Mouse (Mus musculus) monocyte, adult 2 months (primary cell): ENCODE measurements around the gene Slc12a5.
A peak's percentile ranks its signal among the peaks of the same experiment; 100 is the strongest.

Experiments
- DNase-seq, 2 experiments: peaks; one replicate each; pipeline ENCODE4 v3.0.0; 2022; ENCODE audit warnings: low spot score in 2 of 2, low read depth in 1 of 2

Slc12a5 gene

GRCm38 (mm10) chr2:165020490-165020889 lies 59.9 kb downstream of the Slc12a5 start:
- DNase-seq, result no peak

GRCm38 (mm10) chr2:165027163-165027562 lies 66.6 kb downstream of the Slc12a5 start:
- DNase-seq, result no peak

- no peak for DNase-seq
These were observed 71.9 kb downstream of the Slc12a5 start for GRCm38 (mm10) chr2:165032533-165032932.

GRCm38 (mm10) chr2:165033306-165033705 lies 72.7 kb downstream of the Slc12a5 start:
- DNase-seq, result no peak

- peak; percentile 79 to 91 for DNase-seq
These were observed 73.8 kb downstream of the Slc12a5 start, which contains the start of gene Ncoa5 for GRCm38 (mm10) chr2:165034131-165035057. Gene Ncoa5, minus strand, starts transcription at chr2:165034867.

GRCm38 (mm10) chr2:165035058-165035431 lies 74.4 kb downstream of the Slc12a5 start:
- DNase-seq, result no peak

- no peak for DNase-seq
These were observed 76.8 kb downstream of the Slc12a5 start for GRCm38 (mm10) chr2:165037415-165037814.

GRCm38 (mm10) chr2:165042126-165042525 lies 81.5 kb downstream of the Slc12a5 start:
- no peak for DNase-seq

GRCm38 (mm10) chr2:165043090-165043636 lies 82.6 kb downstream of the Slc12a5 start:
- DNase-seq, result no peak

- DNase-seq, result no peak
These were observed 83.1 kb downstream of the Slc12a5 start for GRCm38 (mm10) chr2:165043729-165044128.

GRCm38 (mm10) chr2:165049044-165049443 lies 88.4 kb downstream of the Slc12a5 start:
- DNase-seq, result no peak
